ENCODE assay signal across 9 mouse cellular contexts in genomic region chr4:131657922-131658321, GRCm38 (mm10).
DNase-seq lines count a peak whose midpoint lies in the region; ATAC-seq lines count a peak whose summit lies in the region.
"Had no signal": no experiment of that assay in that cellular context is flagged by ENCODE, and none has a peak within 500 bp of the region (broad histone marks: within the 10 kb centered on the region; RNA-seq: fewer than 3 reads in every experiment).

No protein-coding gene starts in this region.

- no peak overlapping the region for H3K9ac ChIP-seq in forebrain, embryonic 13.5 days
- H3K9ac ChIP-seq in midbrain, embryonic 16.5 days (ENCODE audit: low read depth, low read length) = no peak overlapping the region

- H3K27ac ChIP-seq in forebrain, embryonic 10.5 days = no peak overlapping the region
- no peak overlapping the region for H3K27ac ChIP-seq in forebrain, embryonic 13.5 days
- no peak overlapping the region for H3K27ac ChIP-seq in midbrain, embryonic 10.5 days (replicated peaks)
- no peak overlapping the region for H3K27ac ChIP-seq in midbrain, embryonic 16.5 days (ENCODE audit: low read length)
- H3K27ac ChIP-seq: heart, adult 2 months had no signal

- H3K9me3 ChIP-seq in forebrain, embryonic 10.5 days = no peaks in the 10 kb centered on the region
- H3K9me3 ChIP-seq in forebrain, embryonic 13.5 days (replicated peaks) = no peaks in the 10 kb centered on the region
- H3K9me3 ChIP-seq in midbrain, embryonic 10.5 days (replicated peaks) = no peaks in the 10 kb centered on the region
- no peaks in the 10 kb centered on the region for H3K9me3 ChIP-seq in midbrain, embryonic 16.5 days (replicated peaks; ENCODE audit: control insufficient read depth, low read length, poor library complexity, severe bottlenecking)

- no peaks in the 10 kb centered on the region for H3K27me3 ChIP-seq in forebrain, embryonic 10.5 days (ENCODE audit: poor library complexity, severe bottlenecking)
- H3K27me3 ChIP-seq in forebrain, embryonic 13.5 days = no peaks in the 10 kb centered on the region; the same call in 1 of the 2 replicates
- H3K27me3 ChIP-seq in midbrain, embryonic 10.5 days (ENCODE audit: low read depth, poor library complexity, severe bottlenecking) = no peaks in the 10 kb centered on the region
- no peaks in the 10 kb centered on the region for H3K27me3 ChIP-seq in midbrain, embryonic 16.5 days (ENCODE audit: control insufficient read depth, insufficient read depth, low read depth, low read length)

- ATAC-seq in forebrain, embryonic 13.5 days = no peak
- no peak for ATAC-seq in midbrain, embryonic 16.5 days
- ATAC-seq in cerebellum, adult (ENCODE audit: insufficient number of reproducible peaks, low FRiP score, low TSS enrichment) = no peak

- no peaks in the 10 kb centered on the region for H3K36me3 ChIP-seq in forebrain, embryonic 10.5 days (replicated peaks)
- H3K36me3 ChIP-seq in forebrain, embryonic 13.5 days (ENCODE audit: poor library complexity, severe bottlenecking) = no peaks in the 10 kb centered on the region
- no peaks in the 10 kb centered on the region for H3K36me3 ChIP-seq in midbrain, embryonic 10.5 days
- H3K36me3 ChIP-seq in midbrain, embryonic 16.5 days (ENCODE audit: control insufficient read depth, insufficient read depth, low read length) = no peaks in the 10 kb centered on the region

- no peak overlapping the region for H3K4me2 ChIP-seq in forebrain, embryonic 13.5 days
- no peak overlapping the region for H3K4me2 ChIP-seq in midbrain, embryonic 16.5 days (ENCODE audit: low read length)

- no peak overlapping the region for H3K4me3 ChIP-seq in forebrain, embryonic 10.5 days
- no peak overlapping the region for H3K4me3 ChIP-seq in forebrain, embryonic 13.5 days
- H3K4me3 ChIP-seq in midbrain, embryonic 10.5 days = no peak overlapping the region
- H3K4me3 ChIP-seq in midbrain, embryonic 16.5 days (ENCODE audit: low read depth, low read length) = no peak overlapping the region
- H3K4me3 ChIP-seq: heart, adult 2 months had no signal

- DNase-seq in forebrain, embryonic 10.5 days (ENCODE audit: extremely low spot score, low spot score) = peak; percentile 16
- peak; percentile 16 for DNase-seq in midbrain, embryonic 10.5 days (ENCODE audit: low spot score)
- peak; percentile 43 for DNase-seq in embryo, embryonic 11.5 days (ENCODE audit: low read depth, low spot score)
- peak; percentile 28 to 39 for DNase-seq in lung, postnatal 4 days
- no peak for DNase-seq in right cerebral cortex, adult 2 months (ENCODE audit: low spot score in 2 of 2)

- H3K4me1 ChIP-seq in forebrain, embryonic 10.5 days = no peaks in the 10 kb centered on the region
- H3K4me1 ChIP-seq in forebrain, embryonic 13.5 days = no peaks in the 10 kb centered on the region
- peaks cover 6% of the 10 kb centered on the region; the same call in 1 of the 2 replicates for H3K4me1 ChIP-seq in midbrain, embryonic 10.5 days
- no peaks in the 10 kb centered on the region for H3K4me1 ChIP-seq in midbrain, embryonic 16.5 days (ENCODE audit: control insufficient read depth, insufficient read depth, low read length)

- WGBS in forebrain, embryonic 10.5 days = 29% methylated on average over 10 of the region's 10 CpGs
- 15% methylated on average over 10 of the region's 10 CpGs for WGBS in forebrain, embryonic 13.5 days
- 26% methylated on average over 10 of the region's 10 CpGs for WGBS in midbrain, embryonic 10.5 days
- WGBS in midbrain, embryonic 16.5 days = 23% methylated on average over 10 of the region's 10 CpGs

Comparison
In these comparisons a context has a peak if more than half of its experiments do, and no peak if none do; other contexts are left out.
1. DNase-seq: peak in forebrain, embryonic 10.5 days (single experiment), midbrain, embryonic 10.5 days (single experiment), embryo, embryonic 11.5 days (single experiment) and lung, postnatal 4 days (2 of 2); none in right cerebral cortex, adult 2 months (0 of 2).